In genomic region chr16:89013973-89014372, GRCm38 (mm10) we compare ENCODE assay signal across 26 mouse cellular contexts. TPM values are rescaled to one million over a fixed set of nuclear protein-coding genes. Genes with fewer than 3 reads are reported as not detected.
"Had no signal": no experiment of that assay in that cellular context is flagged by ENCODE, and none has a peak within 500 bp of the region (broad histone marks: within the 10 kb centered on the region; RNA-seq: fewer than 3 reads in every experiment).

No protein-coding gene starts in this region.

- H3K4me3 ChIP-seq: neural tube, embryonic 12.5 days; neural tube, embryonic 13.5 days; neural tube, embryonic 15.5 days; stomach, embryonic 15.5 days had no signal

- DNase-seq: retina, postnatal 1 day; right cerebral cortex, adult 18-20 months; right cerebral cortex, postnatal 14 days; right cerebral cortex, postnatal 25 days; right cerebral cortex, postnatal 4 days; spleen, adult 18-20 months; thymus, adult 18-20 months; thymus, adult 2 months; thymus, postnatal 14 days; thymus, postnatal 25 days; thymus, postnatal 36 days; thymus, postnatal 4 days had no signal

- H3K27ac ChIP-seq: neural tube, embryonic 12.5 days; neural tube, embryonic 13.5 days; neural tube, embryonic 15.5 days; stomach, embryonic 15.5 days; stomach, postnatal 0 days had no signal

- H3K36me3 ChIP-seq: neural tube, embryonic 12.5 days; neural tube, embryonic 13.5 days; neural tube, embryonic 15.5 days; stomach, embryonic 15.5 days had no signal

- H3K9me3 ChIP-seq: neural tube, embryonic 12.5 days; neural tube, embryonic 13.5 days; neural tube, embryonic 15.5 days; stomach, embryonic 15.5 days had no signal

- H3K4me2 ChIP-seq: neural tube, embryonic 12.5 days; neural tube, embryonic 13.5 days; neural tube, embryonic 15.5 days; stomach, embryonic 15.5 days had no signal

- H3K9ac ChIP-seq: neural tube, embryonic 12.5 days; neural tube, embryonic 13.5 days; neural tube, embryonic 15.5 days; stomach, embryonic 15.5 days had no signal

- H3K27me3 ChIP-seq: neural tube, embryonic 12.5 days; neural tube, embryonic 13.5 days; neural tube, embryonic 15.5 days; stomach, embryonic 15.5 days had no signal

- H3K4me1 ChIP-seq: neural tube, embryonic 12.5 days; neural tube, embryonic 13.5 days; neural tube, embryonic 15.5 days; stomach, embryonic 15.5 days had no signal

RNA-seq across cellular contexts. Expression of gene Gm10229, which starts 1.1 kb away (rescaled TPM):
- total RNA-seq: neutrophil, adult 5-6 weeks had no signal
- polyA plus RNA-seq: neural tube, embryonic 12.5 days; neural tube, embryonic 13.5 days; neural tube, embryonic 14.5 days; neural tube, embryonic 15.5 days; small intestine, adult 2 months; spleen, adult 2 months; stomach, embryonic 14.5 days; stomach, embryonic 15.5 days; stomach, embryonic 16.5 days; stomach, postnatal 0 days; testis, adult 2 months; thymus, adult 2 months; thymus, postnatal 0 days; urinary bladder, adult 2 months had no signal

RNA-seq across cellular contexts. Expression of gene Krtap22-2, which starts 3.4 kb away (rescaled TPM):
- total RNA-seq: neutrophil, adult 5-6 weeks had no signal
- polyA plus RNA-seq: neural tube, embryonic 12.5 days; neural tube, embryonic 13.5 days; neural tube, embryonic 14.5 days; neural tube, embryonic 15.5 days; small intestine, adult 2 months; spleen, adult 2 months; stomach, embryonic 14.5 days; stomach, embryonic 15.5 days; stomach, embryonic 16.5 days; stomach, postnatal 0 days; testis, adult 2 months; thymus, adult 2 months; thymus, postnatal 0 days; urinary bladder, adult 2 months had no signal

RNA-seq across cellular contexts. Expression of gene Krtap6-1, which starts 17.5 kb away (rescaled TPM):
- total RNA-seq: neutrophil, adult 5-6 weeks had no signal
- polyA plus RNA-seq: neural tube, embryonic 12.5 days; neural tube, embryonic 13.5 days; neural tube, embryonic 14.5 days; neural tube, embryonic 15.5 days; small intestine, adult 2 months; spleen, adult 2 months; stomach, embryonic 14.5 days; stomach, embryonic 15.5 days; stomach, embryonic 16.5 days; stomach, postnatal 0 days; testis, adult 2 months; thymus, adult 2 months; thymus, postnatal 0 days; urinary bladder, adult 2 months had no signal

RNA-seq across cellular contexts. Expression of gene Gm10228, which starts 27.3 kb away (rescaled TPM):
- total RNA-seq: neutrophil, adult 5-6 weeks had no signal
- polyA plus RNA-seq: neural tube, embryonic 12.5 days; neural tube, embryonic 13.5 days; neural tube, embryonic 14.5 days; neural tube, embryonic 15.5 days; small intestine, adult 2 months; spleen, adult 2 months; stomach, embryonic 14.5 days; stomach, embryonic 15.5 days; stomach, embryonic 16.5 days; stomach, postnatal 0 days; testis, adult 2 months; thymus, adult 2 months; thymus, postnatal 0 days; urinary bladder, adult 2 months had no signal

RNA-seq across cellular contexts. Expression of gene Krtap6-5, which starts 33.7 kb away (rescaled TPM):
- total RNA-seq: neutrophil, adult 5-6 weeks had no signal
- polyA plus RNA-seq: neural tube, embryonic 12.5 days; neural tube, embryonic 13.5 days; neural tube, embryonic 14.5 days; neural tube, embryonic 15.5 days; small intestine, adult 2 months; spleen, adult 2 months; stomach, embryonic 14.5 days; stomach, embryonic 15.5 days; stomach, embryonic 16.5 days; stomach, postnatal 0 days; testis, adult 2 months; thymus, adult 2 months; thymus, postnatal 0 days; urinary bladder, adult 2 months had no signal
